Mouse (Mus musculus): ENCODE results near the gene Olfr54.
"Not testable (repeated sequence)": the region's sequence is repeated elsewhere in the genome, so short reads cannot be mapped to it uniquely, and the experiment has no call there.

DNA sequence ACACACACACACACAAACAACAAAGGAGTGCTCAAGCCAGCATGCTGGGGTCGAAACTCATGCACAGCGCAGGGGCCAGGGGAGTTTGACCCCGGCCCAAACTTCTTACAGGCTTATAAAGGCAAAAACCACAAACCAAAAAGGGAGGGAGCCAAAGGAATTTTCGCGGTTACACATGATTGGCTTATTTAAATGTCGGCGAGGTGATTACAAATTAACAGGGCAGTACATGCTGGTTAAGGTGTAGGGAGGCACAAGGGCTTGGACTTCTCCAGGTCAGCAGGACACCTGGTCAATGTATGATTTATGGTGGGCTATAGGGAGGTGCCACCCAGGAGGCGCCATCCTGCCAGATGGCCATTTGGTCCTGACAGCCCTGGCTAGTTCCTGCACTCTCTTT, 15.3 kb downstream of the Olfr54 start:
- not testable (repeated sequence) for TF ChIP-seq CTCF (IDR thresholded peaks at IDR 0.05; ENCODE audit: extremely low read depth, insufficient read length, insufficient replicate concordance, low read depth, low read length); POLR2A (IDR thresholded peaks at IDR 0.05; ENCODE audit: low read depth, low read length)

Data from small intestine, adult 2 months (tissue).